Mouse (Mus musculus) erythroblast, embryonic 14.5 days (primary cell): ENCODE measurements around the gene Usp48. TPM values are rescaled to one million over a fixed set of nuclear protein-coding genes. Genes with fewer than 3 reads are reported as not detected.

Experiments
- H3K27me3 ChIP-seq: 2 replicates; pipeline ENCODE4 v1.6.1; 2012; ENCODE audit warnings: inconsistent platforms; ENCODE audit not compliant: control insufficient read depth
- H3K36me3 ChIP-seq: 2 replicates; pipeline ENCODE4 v1.6.1; 2012; ENCODE audit warnings: mild to moderate bottlenecking, inconsistent platforms; ENCODE audit not compliant: control insufficient read depth
- H3K4me1 ChIP-seq: 2 replicates; pipeline ENCODE4 v1.6.1; 2012; ENCODE audit warnings: inconsistent platforms; ENCODE audit not compliant: control insufficient read depth
- H3K4me3 ChIP-seq: replicated peaks from 2 replicates; pipeline ENCODE3; 2012; ENCODE audit warnings: moderate library complexity, mild to moderate bottlenecking, inconsistent platforms
- H3K9me3 ChIP-seq: 2 replicates; pipeline ENCODE4 v1.6.1; 2012; ENCODE audit warnings: low read length, inconsistent platforms, mixed read lengths; ENCODE audit not compliant: control insufficient read depth
- GATA1 ChIP-seq: IDR thresholded peaks from 2 replicates; pipeline ENCODE4 v1.6.1; 2012; ENCODE audit warnings: low read length, inconsistent platforms, mixed read lengths
- TAL1 ChIP-seq: IDR thresholded peaks from 3 replicates; pipeline ENCODE4 v1.6.1; 2012; ENCODE audit warnings: low read length, inconsistent platforms, mixed read lengths
- polyA plus RNA-seq: library from polyadenylated mRNA; stranded (reverse); fragments of >175 nt; gene quantifications from 2 replicates; pipeline ENCODE4 v1.2.3, GENCODE M21; 2012

Gene Usp48
- polyA plus RNA-seq, 1 experiment: 5.0 TPM

DNA sequence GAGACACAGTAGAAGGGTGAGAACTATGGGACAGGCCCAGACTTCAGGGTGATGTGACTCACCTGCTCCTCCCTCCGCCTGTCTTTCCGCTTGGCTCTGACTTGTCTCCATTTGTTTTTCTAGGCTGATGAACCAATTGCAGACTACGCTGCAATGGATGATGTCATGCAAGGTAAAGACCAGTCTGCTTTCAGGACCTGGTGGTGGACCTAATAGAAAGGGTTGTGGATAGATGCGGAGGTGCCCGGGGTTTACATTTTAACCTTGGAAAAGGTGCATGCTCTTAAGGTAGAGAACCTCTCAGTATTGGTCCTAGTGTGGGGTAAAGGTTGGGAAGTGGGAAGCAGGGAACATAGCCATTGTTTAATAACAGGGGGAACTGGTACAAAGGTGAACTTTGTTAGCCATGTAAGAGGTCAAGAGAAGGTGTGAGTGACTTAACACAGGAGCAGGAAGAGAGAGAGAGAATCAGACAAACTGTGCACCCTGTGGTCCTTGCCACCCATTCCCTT is 59.3 kb downstream of the Usp48 start:
- TF ChIP-seq TAL1 (no peak), GATA1 (no peak)
- H3K9me3 ChIP-seq: no peaks in the 10 kb centered on the region
- no peaks in the 10 kb centered on the region for H3K27me3 ChIP-seq
- H3K4me3 ChIP-seq: no peak overlapping the region
- H3K36me3 ChIP-seq: peaks cover 100% of the 10 kb centered on the region
- H3K4me1 ChIP-seq: no peaks in the 10 kb centered on the region

GRCm38 (mm10) chr4:137655241-137656031 is 61.9 kb downstream of the Usp48 start:
- peaks cover 79% of the 10 kb centered on the region for H3K36me3 ChIP-seq
- no peaks in the 10 kb centered on the region for H3K9me3 ChIP-seq
- H3K27me3 ChIP-seq: no peaks in the 10 kb centered on the region
- no peak overlapping the region for H3K4me3 ChIP-seq
- no peaks in the 10 kb centered on the region for H3K4me1 ChIP-seq
- TF ChIP-seq GATA1 (no peak), TAL1 (no peak)

GRCm38 (mm10) chr4:137657674-137658073 is 64.1 kb downstream of the Usp48 start:
- H3K36me3 ChIP-seq: peaks cover 57% of the 10 kb centered on the region
- H3K9me3 ChIP-seq: no peaks in the 10 kb centered on the region
- no peak overlapping the region for H3K4me3 ChIP-seq
- H3K4me1 ChIP-seq: no peaks in the 10 kb centered on the region
- TF ChIP-seq TAL1 (no peak), GATA1 (no peak)
- peaks cover 2% of the 10 kb centered on the region for H3K27me3 ChIP-seq

- H3K4me3 ChIP-seq: no peak overlapping the region
- TF ChIP-seq GATA1 (no peak), TAL1 (no peak)
- peaks cover 19% of the 10 kb centered on the region for H3K27me3 ChIP-seq
- peaks cover 39% of the 10 kb centered on the region for H3K36me3 ChIP-seq
- H3K4me1 ChIP-seq: no peaks in the 10 kb centered on the region; the same call in 1 of the 2 replicates
- no peaks in the 10 kb centered on the region for H3K9me3 ChIP-seq
These were observed 66.0 kb downstream of the Usp48 start for GRCm38 (mm10) chr4:137659541-137659940.

DNA sequence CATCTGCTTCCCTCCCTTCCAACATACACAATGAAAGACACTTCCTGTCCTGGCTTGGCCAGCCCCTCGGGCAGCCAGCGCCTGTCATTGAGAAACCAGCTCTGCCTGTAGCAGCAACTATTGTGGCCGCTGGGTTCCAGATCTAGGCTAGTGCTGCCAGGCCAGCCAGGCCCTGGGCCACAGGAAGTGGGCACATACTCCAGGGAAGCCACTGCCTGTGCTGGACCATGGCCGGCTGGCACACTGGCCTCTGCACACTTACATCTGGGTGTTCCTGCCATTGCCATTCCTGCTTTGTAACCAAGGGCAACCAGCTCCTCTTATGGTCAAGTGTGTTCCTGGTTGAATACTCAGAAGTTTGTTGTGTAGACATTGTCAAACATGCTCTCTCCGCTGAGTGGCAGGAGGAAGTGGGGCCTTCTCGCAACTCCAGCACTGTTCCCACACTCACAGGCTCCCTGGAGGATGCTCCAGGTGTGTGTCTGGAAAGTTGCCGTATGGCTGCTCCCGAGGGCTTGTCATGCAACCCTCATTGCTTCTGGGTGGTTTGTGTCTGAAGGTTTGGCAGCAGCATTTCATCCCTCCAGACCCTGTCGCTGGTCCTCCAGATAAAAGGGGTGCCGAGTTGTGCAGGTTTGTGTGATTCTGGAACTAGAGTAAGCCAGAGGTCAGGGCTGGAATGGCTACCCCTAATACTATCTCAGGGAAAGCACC is 67.0 kb downstream of the Usp48 start:
- H3K4me1 ChIP-seq: no peaks in the 10 kb centered on the region; the same call in 1 of the 2 replicates
- peaks cover 29% of the 10 kb centered on the region for H3K36me3 ChIP-seq
- H3K27me3 ChIP-seq: peaks cover 29% of the 10 kb centered on the region
- H3K9me3 ChIP-seq: no peaks in the 10 kb centered on the region
- TF ChIP-seq GATA1 (no peak), TAL1 (no peak)
- no peak overlapping the region for H3K4me3 ChIP-seq

DNA sequence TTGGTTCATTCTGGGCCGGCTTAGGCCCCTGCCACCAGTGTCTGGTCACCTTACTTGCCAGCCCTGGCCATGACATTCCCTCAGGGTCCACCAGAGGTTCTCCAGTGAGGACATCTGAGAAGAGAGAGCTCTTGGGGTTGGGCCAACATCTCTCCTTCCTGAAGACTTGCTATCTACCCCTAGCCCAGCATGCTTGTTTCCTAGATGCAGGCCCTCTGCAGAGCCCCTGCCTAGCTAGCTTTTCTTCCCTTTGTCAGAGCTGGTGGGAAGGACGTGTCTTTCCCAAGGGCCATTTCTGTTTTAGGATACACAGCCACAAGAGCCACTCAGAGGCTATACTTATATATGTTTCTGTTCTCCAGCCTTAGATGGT is 67.5 kb downstream of the Usp48 start:
- peaks cover 23% of the 10 kb centered on the region for H3K36me3 ChIP-seq

DNA sequence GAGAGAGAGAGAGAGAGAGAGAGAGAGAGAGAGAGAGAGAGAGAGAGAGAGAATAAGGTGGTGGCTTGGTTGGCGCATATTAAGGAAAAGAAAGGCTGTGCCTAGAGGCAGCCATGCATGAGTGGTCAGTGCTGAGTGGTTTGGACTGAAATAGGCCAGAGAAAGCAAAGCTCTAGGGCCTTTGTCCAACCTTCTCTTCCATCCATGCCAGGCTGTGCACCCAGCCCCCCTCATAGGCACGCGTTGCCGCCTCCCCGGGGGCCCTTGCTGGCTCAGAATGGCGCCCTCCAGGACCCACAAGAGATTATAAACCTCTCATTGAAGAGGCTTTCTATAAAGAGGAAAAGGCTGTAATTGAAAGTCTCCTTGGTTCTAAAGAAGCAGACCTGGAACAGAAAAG is 68.0 kb downstream of the Usp48 start:
- H3K27me3 ChIP-seq: peaks cover 39% of the 10 kb centered on the region
- H3K4me3 ChIP-seq: no peak overlapping the region
- TF ChIP-seq TAL1: no peak
- TF ChIP-seq GATA1: no peak

More for the DNA sequence above, 67.5 kb downstream of the Usp48 start:
- peaks cover 35% of the 10 kb centered on the region for H3K27me3 ChIP-seq
- no peaks in the 10 kb centered on the region; the same call in 1 of the 2 replicates for H3K4me1 ChIP-seq
- no peak overlapping the region for H3K4me3 ChIP-seq
- H3K9me3 ChIP-seq: no peaks in the 10 kb centered on the region
- TF ChIP-seq TAL1 (no peak), GATA1 (no peak)

GRCm38 (mm10) chr4:137663491-137663890 is 69.9 kb downstream of the Usp48 start:
- Histone ChIP-seq H3K4me1 (no peaks in the 10 kb centered on the region; the same call in 1 of the 2 replicates), H3K9me3 (no peaks in the 10 kb centered on the region), H3K36me3 (peaks cover 2% of the 10 kb centered on the region), H3K4me3 (no peak overlapping the region), H3K27me3 (peaks cover 57% of the 10 kb centered on the region)
- TF ChIP-seq GATA1: no peak
- TF ChIP-seq TAL1: no peak

More for the DNA sequence above, 68.0 kb downstream of the Usp48 start:
- H3K36me3 ChIP-seq: peaks cover 19% of the 10 kb centered on the region
- no peaks in the 10 kb centered on the region; the same call in 1 of the 2 replicates for H3K4me1 ChIP-seq
- H3K9me3 ChIP-seq: no peaks in the 10 kb centered on the region

GRCm38 (mm10) chr4:137664433-137664979 is 71.0 kb downstream of the Usp48 start, which contains the start of gene Rap1gap:
Rap1gap (plus strand) TSS chr4:137664726.
- peak within 1 kb of the TSS; percentile 22 for H3K4me3 ChIP-seq
- TF ChIP-seq GATA1 (no peak), TAL1 (no peak)
- no peaks in the 10 kb centered on the region for H3K36me3 ChIP-seq
- no peaks in the 10 kb centered on the region for H3K9me3 ChIP-seq
- no peaks in the 10 kb centered on the region; the same call in 1 of the 2 replicates for H3K4me1 ChIP-seq
- H3K27me3 ChIP-seq: peaks cover 57% of the 10 kb centered on the region
